Mouse (Mus musculus): ENCODE measurements around the gene Ms4a3.

The Ms4a3 gene

GRCm38 (mm10) chr19:11589891-11590449 lies 50.7 kb downstream of the Ms4a3 start:
- DNase-seq (ENCODE audit: extremely low read depth, low read depth), result no peak

- no peak for DNase-seq (ENCODE audit: extremely low read depth, low read depth)
Measured at GRCm38 (mm10) chr19:11589205-11589604, 51.4 kb downstream of the Ms4a3 start.
